Mouse (Mus musculus) C2C12 (cell line): ENCODE data around the gene Plin3. TPM values are rescaled to one million over a fixed set of nuclear protein-coding genes. Genes with fewer than 3 reads are reported as not detected.

ENCODE experiments used
- H3K27me3 ChIP-seq: one replicate; pipeline ENCODE4 v1.6.1; 2011; ENCODE audit not compliant: control insufficient read depth, insufficient read depth, insufficient read length
- H3K36me3 ChIP-seq: one replicate; pipeline ENCODE4 v1.6.1; 2011; ENCODE audit not compliant: control insufficient read depth, insufficient read depth
- H3K4me3 ChIP-seq: one replicate; pipeline ENCODE4 v1.5.1; 2011; ENCODE audit warnings: mild to moderate bottlenecking, control low read depth; ENCODE audit not compliant: poor library complexity, insufficient read depth, severe bottlenecking
- H3K79me2 ChIP-seq: one replicate; pipeline ENCODE4 v1.6.1; 2011; ENCODE audit not compliant: control insufficient read depth, insufficient read depth
- H3K79me3 ChIP-seq: one replicate; pipeline ENCODE4 v1.6.1; 2011; ENCODE audit warnings: low read depth, control low read depth
- H3ac ChIP-seq: one replicate; pipeline ENCODE3; 2011; ENCODE audit warnings: low read depth; ENCODE audit not compliant: control insufficient read depth, insufficient read length
- CEBPB ChIP-seq: IDR thresholded peaks from one replicate; pipeline ENCODE4 v1.6.1; 2011; ENCODE audit warnings: low read depth, mild to moderate bottlenecking, control low read depth, moderate library complexity
- CTCF ChIP-seq: IDR thresholded peaks from one replicate; pipeline ENCODE4 v1.5.1; 2011; ENCODE audit not compliant: control insufficient read depth, insufficient read depth, insufficient read length
- FOSL1 ChIP-seq: IDR thresholded peaks from one replicate; pipeline ENCODE4 v1.8.0; 2011; ENCODE audit warnings: mild to moderate bottlenecking, low read length; ENCODE audit not compliant: poor library complexity, insufficient read depth, severe bottlenecking
- MAX ChIP-seq: IDR thresholded peaks from one replicate; pipeline ENCODE4 v1.6.1; 2011; ENCODE audit warnings: mild to moderate bottlenecking, control low read depth
- MYOD1 ChIP-seq: IDR thresholded peaks from one replicate; pipeline ENCODE4 v1.6.1; 2011; ENCODE audit warnings: low read depth; ENCODE audit not compliant: control insufficient read depth, insufficient read length
- MYOG ChIP-seq: IDR thresholded peaks from one replicate; pipeline ENCODE4 v1.6.1; 2011; ENCODE audit not compliant: control insufficient read depth, insufficient read length; ENCODE audit errors: extremely low read depth
- USF1 ChIP-seq: IDR thresholded peaks from one replicate; pipeline ENCODE4 v1.6.1; 2011; ENCODE audit warnings: low read depth, mild to moderate bottlenecking, control low read depth, moderate library complexity
- polyA plus RNA-seq: library from polyadenylated mRNA; unstranded; fragments of >200 nt; fragmentation: generic; extraction: Trizol; gene quantifications from one replicate; pipeline ENCODE4 v1.2.1, GENCODE M21; 2012; ENCODE audit warnings: missing spikeins

The Plin3 gene
- polyA plus RNA-seq, 1 experiment = 27.5 TPM

DNA sequence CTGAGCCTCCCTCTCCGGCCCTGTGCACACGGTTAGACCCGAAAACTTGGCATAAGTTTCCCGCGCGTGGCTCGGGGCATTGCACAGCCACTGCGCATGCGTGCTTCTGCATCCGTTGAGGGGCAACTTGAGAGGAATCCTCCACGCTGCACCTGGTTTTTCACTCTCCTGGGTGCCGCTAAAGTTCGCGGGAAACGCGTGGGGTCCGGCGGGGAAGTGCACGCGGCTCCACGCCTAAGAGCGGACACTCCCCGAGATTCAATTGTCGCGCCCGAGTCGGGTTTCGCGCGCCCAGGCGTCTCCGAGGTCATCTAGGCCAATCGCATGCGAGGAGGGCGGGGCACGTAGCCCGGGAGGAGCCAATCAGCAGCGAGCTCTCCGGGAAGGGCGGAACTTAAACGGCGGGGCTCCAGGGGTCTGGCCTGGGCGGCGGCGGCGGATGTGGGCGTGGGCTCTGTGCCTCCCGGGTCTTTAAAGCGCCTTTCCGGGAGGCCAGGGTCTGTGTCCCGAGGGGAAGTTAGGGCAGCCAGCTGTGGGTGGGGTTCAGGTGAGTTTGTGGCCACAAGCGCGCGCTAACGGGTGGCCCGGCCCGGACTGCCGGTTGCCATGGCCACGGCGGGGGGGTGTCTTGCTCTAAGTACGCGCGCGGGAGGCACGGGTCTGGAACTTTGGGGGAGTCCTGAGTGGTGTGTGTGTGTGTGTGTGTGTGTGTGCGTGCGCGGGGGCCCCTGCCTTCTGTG is 11.3 kb upstream of the Plin3 start:
- peaks cover 51% of the 10 kb centered on the region for H3K79me2 ChIP-seq
- H3K79me3 ChIP-seq = peaks cover 45% of the 10 kb centered on the region
- H3K36me3 ChIP-seq = peaks cover 40% of the 10 kb centered on the region
- H3K4me3 ChIP-seq = peak overlapping the region; percentile 69
- no peak for TF ChIP-seq MYOG
- peak; percentile 87 for TF ChIP-seq MAX
- TF ChIP-seq MYOD1 = no peak
- no peak for TF ChIP-seq CTCF
- TF ChIP-seq CEBPB = no peak
- no peaks in the 10 kb centered on the region for H3K27me3 ChIP-seq
- peak overlapping the region; percentile 77 for H3ac ChIP-seq

DNA sequence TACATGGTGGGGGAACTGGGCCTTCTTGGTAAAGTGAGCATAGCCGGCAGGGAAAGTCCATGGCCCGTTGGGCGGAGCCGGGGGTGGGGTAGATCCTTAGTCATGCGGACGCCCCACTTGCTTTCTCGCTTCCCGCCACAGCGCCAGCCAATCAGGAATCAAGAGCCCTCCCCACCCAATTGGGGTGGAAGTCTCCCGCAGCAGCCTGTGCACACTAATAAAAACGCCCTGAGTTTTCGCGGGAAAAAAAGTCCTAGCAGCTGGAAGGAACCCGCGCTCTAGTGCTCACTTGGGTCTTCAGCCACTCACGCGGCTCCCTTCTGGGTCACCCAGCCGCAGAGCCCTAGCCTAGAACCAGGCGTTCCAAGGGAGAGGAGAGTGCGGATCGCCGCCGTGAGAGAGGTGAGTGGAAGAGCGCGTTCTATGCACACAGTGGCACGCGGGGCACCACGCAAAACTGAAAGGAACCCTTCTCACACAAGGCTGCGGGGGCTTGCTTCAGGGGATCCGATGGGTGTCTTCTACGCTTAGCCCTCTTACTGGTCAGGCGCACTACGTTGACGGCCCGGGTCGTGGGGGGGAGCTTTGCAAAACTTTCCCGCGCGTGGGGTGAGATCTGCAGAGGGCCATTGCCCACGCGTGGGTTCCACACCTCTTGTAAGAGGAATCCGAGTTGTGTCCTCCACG is 10.6 kb upstream of the Plin3 start, which contains the start of gene Uhrf1:
Gene Uhrf1 (plus strand): TSS at position 162 of the 687 bp plus-strand sequence.
- Histone ChIP-seq H3K79me2 (peaks cover 43% of the 10 kb centered on the region), H3K36me3 (peaks cover 33% of the 10 kb centered on the region)
- TF ChIP-seq FOSL1 (no peak), MAX (peak; percentile 46), USF1 (no peak), MYOG (no peak), CEBPB (no peak), CTCF (no peak), MYOD1 (no peak)

DNA sequence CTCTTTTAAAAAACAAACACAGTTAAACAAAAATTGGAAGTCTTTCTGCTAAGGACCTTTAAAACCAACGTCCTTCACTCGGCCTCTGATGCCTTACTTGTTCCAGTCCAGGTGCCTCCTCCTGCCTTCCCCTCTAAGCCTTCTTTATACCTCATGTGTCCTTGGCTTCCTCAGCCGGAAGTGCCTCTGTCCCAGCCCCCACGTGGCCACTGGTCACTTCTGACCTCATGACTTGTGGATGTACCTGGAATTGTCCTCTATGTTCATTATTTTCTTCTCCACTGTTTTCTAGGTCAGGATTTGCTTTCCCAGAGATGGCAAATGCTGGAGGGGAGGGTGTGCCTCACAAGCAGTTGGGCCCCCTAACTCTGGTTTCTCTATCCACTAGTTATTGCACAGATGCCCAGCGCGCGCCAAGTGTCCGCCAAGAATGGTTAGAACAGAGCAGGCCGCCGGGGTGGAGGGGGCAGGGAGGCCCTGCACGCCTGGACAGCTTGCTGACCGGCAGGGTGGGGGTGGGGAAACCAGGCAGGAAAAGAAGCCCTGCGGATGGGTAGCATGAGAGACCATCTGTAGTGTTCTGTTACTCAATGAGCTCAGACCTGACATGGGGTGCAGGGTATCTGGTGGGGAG is 9.8 kb upstream of the Plin3 start:
- Histone ChIP-seq H3ac (no peak overlapping the region), H3K27me3 (no peaks in the 10 kb centered on the region), H3K36me3 (peaks cover 25% of the 10 kb centered on the region), H3K4me3 (no peak overlapping the region), H3K79me3 (peaks cover 31% of the 10 kb centered on the region), H3K79me2 (peaks cover 35% of the 10 kb centered on the region)
- TF ChIP-seq FOSL1 (no peak), MYOD1 (no peak), USF1 (no peak), MYOG (no peak), CEBPB (no peak), CTCF (no peak)

More for the DNA sequence above, 10.6 kb upstream of the Plin3 start, which contains the start of gene Uhrf1:
- Histone ChIP-seq H3K4me3 (peak within 1 kb of the TSS; percentile 69), H3ac (peak within 1 kb of the TSS; percentile 77), H3K27me3 (no peaks in the 10 kb centered on the region), H3K79me3 (peaks cover 39% of the 10 kb centered on the region)

DNA sequence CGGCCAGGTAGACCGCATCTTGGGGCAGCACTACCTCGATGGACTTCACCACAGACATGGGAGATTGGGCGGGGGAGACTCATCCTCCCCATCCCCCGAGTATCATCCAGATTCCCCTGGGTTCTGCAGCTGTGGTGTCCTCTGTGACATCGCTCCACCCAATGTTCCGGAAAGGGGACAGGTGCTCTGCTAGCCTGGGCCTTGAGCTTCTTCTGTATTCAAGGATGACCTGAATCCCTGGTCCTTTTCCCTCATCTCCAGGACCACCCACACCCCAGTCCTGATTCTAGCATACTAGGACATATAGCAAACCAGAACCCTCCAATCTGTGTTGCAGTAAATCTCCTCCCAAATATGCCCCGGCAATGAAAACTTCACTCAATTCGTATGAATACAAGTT is 7.5 kb upstream of the Plin3 start, which contains the start of gene Arrdc5:
Gene Arrdc5 (minus strand): TSS at position 101 of the 400 bp plus-strand sequence.
- Histone ChIP-seq H3K36me3 (peaks cover 4% of the 10 kb centered on the region), H3K79me3 (peaks cover 8% of the 10 kb centered on the region), H3K27me3 (no peaks in the 10 kb centered on the region), H3K4me3 (no peak within 1 kb of the TSS), H3K79me2 (peaks cover 12% of the 10 kb centered on the region), H3ac (no peak within 1 kb of the TSS)
- no peak for TF ChIP-seq MAX
- TF ChIP-seq FOSL1 = no peak
- TF ChIP-seq MYOG = no peak
- no peak for TF ChIP-seq CEBPB
- TF ChIP-seq MYOD1 = no peak
- no peak for TF ChIP-seq CTCF
- no peak for TF ChIP-seq USF1

DNA sequence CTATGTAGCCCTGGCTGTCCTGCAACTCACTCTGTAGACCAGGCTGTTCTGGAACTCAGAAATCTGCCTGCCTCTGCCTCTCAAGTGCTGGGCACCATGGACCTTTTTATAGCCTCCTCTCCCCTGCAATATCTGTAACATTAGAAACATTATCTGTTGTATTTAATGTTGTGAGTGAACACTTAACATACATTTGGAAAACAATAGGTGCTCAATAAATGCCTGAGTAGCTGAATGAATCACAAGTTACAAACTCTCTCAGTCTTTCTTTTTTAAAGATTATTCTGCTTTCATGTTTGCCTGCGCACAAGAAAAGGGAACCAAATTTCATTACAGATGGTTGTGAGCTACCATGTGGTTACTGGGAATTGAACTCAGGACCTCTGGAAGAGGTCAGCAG is 5.6 kb upstream of the Plin3 start:
- Histone ChIP-seq H3K27me3 (no peaks in the 10 kb centered on the region), H3ac (no peak overlapping the region), H3K79me2 (no peaks in the 10 kb centered on the region), H3K36me3 (no peaks in the 10 kb centered on the region), H3K79me3 (no peaks in the 10 kb centered on the region), H3K4me3 (no peak overlapping the region)
- TF ChIP-seq MYOG (no peak), CEBPB (no peak), MAX (no peak), MYOD1 (no peak), CTCF (no peak)
